Mouse (Mus musculus) gastrocnemius, adult 18-20 months (tissue): ENCODE measurements at regions not wholly inside any gene's neighbourhood (a gene's known extent, or its start where the extent isn't known, plus 50 kb on each side); places are given as distances from the start of the nearest gene placed in this dataset.

ENCODE experiments used
- DNase-seq: peaks from one replicate; pipeline ENCODE4 v3.0.0; 2021; ENCODE audit warnings: low spot score

DNA sequence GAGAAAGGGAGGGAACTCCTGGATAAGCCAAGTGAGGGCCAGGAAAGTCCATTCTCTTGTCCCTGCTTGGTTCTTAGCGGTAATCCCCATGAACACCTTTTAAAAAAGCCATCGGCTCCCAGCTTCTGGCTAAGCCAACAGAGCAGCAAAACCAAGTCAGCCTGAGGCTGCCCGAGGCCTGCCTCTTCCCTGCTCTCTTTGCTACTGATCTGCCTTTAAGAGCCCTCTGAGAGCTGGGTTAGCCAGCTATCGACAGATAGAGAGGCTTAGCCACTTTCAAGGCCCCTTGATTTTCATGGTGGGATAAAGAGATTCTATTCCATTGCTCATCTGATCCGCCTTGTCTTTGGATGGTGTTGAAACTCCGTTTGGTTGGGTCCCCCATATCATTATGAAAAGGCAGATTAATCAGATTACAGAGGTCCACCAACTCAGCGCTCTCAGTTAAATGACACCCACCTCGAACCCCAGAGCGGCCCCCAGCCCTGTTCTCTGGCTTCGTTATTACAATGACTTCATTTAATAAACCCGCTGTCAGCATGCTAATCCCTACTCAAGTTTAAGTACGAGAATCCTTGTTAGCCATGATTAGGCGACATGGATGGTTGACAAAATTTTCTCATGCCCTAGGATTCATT is 66.1 kb downstream of the Slc4a3 start:
- no peak for DNase-seq

DNA sequence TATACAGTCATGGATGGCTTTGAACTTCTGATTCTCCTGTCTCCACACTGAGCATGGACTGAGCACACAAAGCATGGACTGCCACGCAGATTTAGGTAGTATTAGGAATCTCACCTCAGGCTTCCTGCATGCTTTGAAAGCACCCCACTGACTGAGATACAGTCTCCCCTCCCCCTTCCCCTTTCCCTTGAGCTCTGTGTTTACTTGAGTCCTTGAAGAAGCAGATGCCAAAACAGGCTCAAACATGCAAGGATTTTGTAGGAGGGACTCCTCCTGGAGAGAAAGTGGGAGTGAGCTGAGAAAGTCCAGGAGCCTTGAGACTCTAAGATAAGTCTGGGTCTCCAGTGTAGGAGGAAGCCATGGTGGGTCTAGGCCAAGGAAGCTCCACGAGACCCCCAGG is 67.1 kb downstream of the Slc4a3 start:
- DNase-seq: no peak

DNA sequence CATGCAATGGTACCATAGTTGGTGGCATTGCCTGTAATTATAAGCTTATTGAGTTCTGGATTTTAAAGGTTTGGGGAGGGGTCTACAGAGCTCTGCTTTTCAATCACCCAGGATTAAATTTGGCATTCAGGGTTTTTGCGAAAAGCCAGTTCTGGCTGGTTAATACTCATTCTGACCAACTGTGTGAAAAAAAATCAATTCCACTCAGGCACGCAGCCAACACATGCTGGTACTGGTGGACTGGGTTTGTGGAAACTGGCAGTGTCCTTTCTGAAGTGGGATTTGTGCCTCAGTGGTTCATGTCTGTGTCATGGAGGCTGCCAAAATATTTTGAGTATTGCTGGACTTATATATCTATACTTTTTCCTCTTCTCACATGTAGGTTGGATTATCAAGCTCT is 70.9 kb downstream of the Slc4a3 start:
- DNase-seq: no peak

DNA sequence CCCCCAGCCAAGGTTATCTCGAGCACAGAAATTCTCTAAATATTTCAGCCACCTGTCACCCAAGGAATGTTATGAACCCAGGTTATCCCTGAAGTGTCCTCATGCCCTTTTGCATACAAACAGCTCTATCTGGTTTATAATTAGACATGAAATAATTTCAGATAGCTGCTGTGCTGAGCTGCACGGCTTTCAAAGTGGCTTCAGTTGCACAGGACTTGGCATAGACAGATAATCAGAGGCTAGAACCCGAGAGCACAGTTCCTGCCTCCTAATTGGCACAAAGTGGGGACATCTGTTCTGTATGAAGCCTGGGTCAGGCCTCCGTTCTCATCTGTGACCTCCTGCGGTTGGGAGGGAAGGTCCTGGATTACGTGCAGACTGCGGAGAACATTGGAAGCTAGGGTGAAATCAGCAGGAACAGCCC is 72.3 kb downstream of the Slc4a3 start:
- DNase-seq: no peak

DNA sequence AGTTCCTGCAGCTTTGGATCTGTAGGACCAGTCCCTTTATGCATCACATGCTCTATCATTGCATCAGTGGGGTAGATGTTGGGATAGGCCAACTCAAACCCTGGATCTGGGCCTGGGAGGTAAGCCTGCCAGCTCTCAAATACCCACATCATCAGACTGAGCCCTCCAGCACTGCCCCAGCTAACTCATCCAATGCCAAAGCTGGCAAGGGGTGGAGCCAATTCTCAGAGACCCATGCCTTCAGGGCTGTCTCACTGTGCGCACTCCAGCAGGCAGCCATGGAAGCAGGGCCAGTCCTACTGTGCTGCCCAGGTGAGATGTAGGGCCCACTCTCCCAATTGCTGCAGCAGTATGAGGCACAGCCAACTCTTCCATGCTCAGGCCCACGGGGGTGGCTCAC is 84.2 kb downstream of the Slc4a3 start:
- DNase-seq: no peak

DNA sequence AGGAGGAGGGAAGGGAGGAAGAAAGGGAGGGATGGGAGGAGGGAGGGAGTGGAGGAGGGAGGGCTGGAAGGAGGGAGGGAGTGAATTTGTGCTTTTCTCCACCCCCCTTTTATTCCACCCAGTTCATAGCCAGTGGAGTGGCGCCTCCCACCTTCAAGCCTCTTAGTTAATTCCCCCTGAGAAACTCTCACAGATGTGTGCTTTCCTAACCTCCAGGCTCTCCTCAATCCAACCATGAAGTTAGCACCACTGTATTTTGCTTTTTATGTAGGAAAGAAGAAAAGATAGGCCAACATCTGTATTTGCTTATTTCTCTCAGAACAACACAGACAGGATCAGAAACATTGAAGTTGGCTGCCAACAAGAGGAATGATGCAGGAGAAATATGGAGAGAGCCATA is 85.7 kb downstream of the Slc4a3 start:
- no peak for DNase-seq

DNA sequence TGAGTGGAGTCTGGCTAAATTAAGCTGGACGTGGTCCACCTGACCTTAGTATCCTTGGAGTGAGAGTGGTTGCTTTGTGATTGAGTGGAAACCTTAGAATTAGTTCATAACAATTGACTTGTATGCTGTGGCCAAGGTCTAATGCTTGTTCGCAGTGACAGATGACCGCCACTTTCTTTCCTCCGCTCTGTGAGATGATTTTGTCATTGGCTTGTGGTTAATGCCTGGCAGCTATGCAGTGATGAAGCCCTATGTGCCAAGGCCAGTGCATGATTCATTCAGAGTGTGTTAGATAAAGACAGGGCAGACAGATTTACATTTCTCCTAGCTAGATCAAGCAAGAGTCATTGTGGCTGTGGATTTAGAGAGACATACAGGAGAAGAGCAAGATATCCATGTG is 89.5 kb downstream of the Slc4a3 start:
- DNase-seq: no peak

DNA sequence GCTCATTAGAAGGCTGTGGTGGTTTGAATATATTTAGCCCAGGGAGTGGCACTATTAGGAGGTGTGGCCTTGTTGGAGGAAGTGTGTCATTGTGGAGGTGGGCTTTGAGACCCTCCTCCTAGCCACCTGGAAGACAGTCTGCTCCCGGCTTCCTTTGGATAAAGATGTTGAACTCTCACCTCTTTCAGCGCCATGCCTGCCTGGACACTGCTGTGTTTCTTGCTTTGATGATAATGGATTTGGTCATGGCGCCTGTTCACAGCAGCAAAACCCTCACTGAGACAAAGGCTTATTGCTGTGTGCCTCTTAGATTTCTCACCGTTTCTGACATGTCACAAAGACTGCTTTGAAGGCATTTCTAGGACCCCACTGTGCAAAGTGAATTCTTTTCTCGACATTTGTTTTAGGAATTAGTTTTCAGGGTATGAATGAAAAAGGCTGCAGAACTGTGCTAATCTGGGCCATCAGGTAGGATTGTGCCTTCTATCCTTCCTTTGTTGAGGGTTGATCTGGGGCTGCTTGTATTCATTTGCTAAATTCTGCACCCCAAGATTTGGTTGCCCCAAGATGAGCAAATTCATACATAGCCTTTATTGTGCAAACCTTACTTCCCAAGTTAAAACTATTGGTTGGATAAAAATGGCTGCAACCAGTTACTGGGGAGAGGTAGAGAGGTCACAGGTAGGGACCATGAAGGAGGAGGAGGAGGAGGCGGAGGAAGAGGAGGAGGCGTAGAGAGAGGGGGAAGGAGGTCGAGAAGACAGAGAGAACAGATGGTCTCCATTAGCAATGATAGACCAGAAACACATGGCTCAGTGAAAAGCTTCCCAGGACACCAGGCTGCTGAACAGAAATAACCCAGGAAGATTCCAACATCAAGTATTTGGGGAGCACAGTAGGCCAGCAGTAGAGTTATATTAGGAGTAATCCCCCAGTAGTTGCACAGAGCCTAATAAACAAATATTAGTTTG is 93.2 kb downstream of the Slc4a3 start:
- DNase-seq: no peak

DNA sequence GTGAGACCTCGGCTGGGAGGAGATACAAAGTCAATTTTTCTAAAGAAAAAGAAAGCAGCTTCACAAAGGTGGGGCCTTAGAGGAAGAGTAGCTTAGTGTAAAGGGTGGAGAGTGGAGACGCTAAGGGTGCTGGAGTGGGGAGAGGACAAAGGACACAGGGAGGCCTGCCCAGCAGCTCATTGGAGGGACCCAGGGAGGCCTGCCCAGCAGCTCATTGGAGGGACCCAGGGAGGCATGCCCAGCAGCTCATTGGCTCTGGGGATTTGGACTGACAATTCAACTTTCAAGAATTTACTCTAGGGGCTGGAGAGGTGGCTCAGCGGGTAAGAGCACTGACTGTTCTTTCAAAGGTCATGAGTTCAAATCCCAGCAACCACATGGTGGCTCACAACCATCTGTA is 96.4 kb downstream of the Slc4a3 start:
- no peak for DNase-seq

DNA sequence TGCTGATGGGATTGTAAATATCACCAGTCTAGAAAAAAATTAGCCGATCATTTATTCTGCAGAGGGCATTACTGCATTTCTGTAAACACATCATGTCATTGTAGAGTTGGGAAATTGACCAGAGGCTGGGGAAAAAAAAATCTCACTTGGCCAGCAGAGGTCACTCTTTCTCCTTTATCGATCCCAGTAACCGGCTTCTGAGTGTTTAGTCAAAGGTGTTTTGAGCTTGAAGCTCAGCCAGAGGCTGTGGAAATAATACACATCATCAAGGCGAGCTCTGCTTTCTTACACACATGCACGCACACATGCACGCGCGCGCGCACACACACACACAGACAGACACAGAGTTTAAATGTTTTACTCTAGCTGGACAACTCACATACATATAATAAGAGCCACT is 106.5 kb downstream of the Slc4a3 start:
- DNase-seq: peak; percentile 50

DNA sequence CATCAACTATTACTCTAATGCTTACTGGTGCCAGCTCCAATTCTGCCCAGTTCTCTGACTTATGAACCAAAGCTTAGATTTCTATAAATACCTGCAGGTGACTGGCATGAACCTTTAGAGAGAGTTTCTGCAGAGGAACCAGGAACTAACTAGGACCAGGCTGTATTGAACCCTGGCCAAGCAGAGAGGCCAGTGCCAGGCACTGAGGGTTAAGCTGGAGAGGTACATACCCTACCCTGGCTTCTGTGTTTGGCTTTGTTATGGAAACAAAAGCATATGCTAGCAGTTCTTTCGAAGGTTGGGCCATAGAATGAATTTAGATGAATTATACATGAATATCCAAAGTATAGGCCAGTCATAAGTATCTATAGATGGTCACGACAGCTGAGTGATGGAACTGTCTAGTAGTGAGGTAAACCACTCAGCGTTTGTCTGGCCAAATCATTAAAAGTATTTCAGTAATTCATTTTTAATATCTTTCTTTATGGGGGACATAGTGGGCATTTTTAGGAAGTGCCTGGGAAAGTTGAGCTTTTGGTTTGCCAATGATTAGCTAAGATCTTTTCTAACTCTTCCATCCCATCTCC is 107.0 kb downstream of the Slc4a3 start:
- no peak for DNase-seq

DNA sequence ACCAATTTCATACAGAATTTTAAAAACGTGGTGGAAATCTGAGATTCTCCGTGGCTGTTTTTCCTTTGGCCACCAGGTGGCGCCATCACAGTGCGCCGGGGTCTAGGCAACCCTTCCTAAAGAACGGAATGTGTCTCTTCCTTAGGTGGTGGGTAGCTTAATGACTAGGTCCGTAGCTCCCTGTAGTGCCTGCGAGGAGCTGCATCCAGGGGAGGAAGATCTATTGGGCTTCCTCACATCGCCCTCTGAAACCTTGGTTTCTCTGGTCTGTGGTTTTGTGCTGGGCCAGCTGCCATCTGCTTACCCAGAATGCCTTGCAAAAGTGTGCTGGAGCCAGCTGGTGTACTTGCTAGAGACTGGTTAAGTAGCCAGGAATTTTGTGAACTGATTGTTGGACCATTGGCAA is 107.6 kb downstream of the Slc4a3 start:
- peak; percentile 70 for DNase-seq

DNA sequence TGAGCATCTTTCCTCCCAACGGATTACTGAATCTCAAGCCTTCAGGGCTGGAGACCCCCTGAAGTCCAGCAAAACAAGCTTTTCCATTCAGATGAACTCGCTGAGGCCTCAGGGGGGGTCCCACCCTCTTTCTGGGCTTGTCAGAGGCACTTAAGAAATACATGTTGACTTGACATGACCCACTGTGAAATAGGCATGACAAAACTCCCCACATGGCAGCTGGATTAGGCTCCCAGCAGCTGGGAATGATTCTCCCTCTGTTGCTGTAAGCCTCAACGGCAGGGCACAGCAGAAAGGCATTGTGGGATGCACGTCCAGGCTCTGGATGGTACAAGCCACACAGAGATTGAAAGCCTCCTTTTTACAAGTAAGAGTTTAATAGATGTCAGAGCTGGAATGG is 110.5 kb downstream of the Slc4a3 start:
- no peak for DNase-seq

DNA sequence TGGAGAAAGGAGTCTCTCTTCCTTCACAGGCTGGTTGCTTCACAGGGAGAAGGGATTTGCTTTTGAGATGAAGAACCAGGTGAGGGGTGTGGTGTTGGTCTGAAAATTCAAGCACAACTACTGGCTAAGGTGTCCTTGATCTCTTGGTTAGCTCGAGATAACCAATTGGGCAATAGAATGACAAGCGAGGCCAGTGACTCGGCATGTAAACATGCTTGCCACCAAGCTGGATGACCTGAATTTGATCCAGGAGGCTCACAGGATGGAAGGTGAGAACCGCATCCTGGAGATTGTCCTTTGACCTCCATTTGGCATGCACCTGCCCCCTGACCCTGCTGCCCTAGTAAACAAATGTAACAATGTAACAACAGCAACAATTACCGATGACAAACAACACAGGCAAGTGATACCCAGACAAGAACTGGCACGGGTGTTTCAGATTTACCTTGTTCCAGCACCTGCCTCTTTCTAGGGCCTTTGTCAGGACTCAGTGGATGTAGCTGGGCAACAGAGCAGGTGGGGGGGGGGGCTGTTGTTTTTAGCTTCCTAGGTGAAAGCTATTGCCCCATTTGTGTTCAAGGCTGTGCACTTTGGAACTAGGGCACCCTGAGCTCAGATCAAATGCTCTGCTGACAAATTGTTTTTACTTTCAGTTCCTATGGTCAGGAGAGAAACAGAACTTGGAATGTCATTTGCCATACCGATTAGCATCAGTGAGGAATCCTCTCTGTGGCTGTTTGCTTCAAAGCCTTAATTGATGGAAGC is 114.5 kb downstream of the Slc4a3 start:
- DNase-seq: no peak

DNA sequence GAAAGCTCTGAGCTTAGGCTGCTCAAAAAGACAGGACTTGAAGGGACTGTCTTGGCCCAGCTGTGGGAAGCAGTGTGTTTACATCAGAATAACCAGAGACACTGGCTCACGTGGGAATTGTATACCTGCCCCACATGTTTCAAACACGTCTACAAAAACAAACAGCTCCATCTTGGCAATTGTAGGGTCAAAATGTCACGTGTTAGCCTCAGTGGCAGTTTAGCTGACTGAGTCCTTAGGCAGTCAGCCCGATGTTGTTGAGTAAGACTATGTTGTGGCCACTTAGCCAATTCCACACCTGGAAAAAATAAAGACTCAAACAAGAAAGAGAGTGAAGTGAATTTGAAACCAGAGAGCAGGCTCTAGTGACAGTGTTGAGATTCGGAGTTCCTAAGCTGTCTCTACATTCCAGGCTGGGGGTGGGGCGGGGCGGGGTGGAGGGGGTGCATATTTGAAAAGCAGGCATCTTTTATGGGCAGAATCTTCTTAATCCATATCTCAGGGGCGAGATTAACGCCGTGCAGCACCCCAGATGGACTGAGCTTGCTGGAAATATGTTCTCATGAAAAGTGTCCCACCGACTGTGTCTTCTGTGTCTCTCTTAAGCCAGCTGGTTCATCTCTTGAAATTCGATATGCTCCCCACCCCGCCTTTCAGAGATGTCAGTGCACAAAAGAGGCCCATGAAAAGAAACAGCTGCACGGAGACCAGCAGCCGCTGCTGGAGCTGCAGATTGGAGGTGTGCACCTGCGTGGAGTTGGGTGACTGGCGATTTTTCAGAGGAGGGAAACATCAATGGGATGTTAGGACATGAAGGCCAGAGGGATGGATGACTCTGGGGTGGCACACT is 116.3 kb downstream of the Slc4a3 start:
- DNase-seq: peak; percentile 13

DNA sequence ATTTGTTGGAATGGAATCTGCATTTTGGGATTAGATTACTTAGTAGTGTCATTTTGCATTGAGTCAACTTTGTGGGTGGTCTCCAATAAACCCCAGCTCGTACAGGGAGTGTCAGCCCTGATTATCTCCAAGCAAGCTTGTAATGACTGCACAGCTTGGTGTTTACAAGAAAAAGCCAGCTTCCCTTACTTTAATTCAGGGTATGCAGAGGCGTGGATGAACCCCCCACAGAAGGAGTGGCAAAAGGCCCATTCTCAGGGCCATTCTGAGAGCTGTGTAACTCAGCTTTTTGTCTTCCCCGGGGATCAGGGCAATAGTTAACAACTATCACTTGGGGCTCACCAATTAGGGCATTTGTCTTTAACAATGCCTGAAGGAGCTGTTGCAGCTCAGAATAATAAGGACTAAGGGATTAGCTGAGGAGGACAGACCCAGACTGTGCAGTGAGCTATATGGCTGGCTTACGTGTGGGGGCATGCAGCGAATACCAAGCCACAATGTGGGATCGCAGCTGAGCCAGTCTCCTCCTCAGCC is 121.7 kb downstream of the Slc4a3 start:
- DNase-seq: no peak

DNA sequence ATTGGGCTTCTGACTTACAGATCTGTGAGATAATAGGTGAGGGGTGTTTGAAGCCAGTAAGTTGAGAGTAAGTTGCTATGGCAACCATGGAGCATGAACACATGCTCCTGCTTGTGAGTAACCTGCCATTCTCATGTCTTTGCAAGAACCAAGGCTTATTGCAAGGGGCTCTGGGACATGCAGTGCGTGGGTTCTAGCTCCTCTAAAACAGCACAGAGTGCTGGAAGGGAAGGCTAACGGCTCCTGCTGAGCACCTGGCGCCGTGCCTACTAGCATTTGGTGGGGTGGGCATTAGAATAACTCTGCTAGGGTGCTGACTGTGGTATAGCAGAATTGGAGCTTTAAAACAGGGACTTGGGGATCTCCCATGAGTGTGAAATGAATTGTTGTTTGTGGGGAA is 130.2 kb downstream of the Slc4a3 start:
- no peak for DNase-seq

DNA sequence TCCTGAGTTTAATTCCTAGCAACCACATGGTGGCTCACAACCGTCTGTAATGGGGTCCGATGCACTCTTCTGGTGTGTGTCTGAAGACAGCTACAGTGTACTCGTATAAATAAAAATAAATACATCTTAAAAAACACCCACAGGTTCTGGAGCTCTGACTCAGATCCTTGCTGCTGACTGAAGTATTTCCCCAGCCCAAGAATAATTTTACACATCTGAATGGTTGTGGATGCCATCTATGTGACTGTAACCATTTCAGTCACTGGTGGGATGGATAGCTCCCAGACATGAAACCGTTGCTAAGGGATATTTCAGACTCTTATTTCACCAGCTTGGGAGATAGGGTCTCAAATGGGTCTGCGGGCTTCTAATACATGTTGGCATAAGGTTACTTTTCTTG is 131.6 kb downstream of the Slc4a3 start:
- no peak for DNase-seq

DNA sequence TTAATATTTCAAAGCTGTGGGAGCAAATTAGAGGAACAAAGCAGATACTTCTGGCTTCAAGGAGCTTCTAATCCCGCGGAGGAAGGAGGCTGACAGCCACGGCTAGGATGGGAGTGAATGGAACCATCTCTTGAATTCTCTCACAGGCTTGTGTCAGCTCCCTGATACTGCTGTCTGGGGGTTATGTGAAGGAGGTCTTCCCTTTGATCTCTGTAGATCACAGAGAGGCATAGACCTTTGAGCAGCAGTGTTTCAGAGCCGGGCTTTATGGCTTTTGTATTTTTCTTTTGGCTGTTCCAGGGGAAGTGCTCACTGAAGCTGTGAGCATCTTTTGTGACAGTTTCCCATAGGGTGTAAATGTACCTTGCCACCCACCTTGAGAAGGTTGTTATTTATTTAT is 132.2 kb downstream of the Slc4a3 start:
- no peak for DNase-seq

DNA sequence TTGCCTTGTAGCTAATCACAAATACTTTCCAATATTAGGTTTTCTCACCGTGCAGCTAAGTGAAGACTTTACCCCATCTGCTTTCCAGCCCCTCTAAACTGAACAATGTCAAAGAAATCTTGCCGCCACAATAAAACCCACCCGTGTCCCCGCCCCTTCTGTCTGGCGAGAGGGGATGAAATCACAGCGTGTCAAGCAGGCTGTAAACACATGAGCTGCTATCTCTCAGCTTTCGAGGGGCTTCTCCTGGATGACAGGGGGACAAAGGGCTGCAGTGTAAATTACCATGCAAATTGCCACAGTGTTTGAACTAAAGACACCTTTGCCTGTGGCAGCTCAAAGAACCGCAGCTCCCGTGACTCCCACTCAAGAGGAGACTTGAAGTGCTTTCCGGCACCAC is 134.3 kb downstream of the Slc4a3 start:
- no peak for DNase-seq

DNA sequence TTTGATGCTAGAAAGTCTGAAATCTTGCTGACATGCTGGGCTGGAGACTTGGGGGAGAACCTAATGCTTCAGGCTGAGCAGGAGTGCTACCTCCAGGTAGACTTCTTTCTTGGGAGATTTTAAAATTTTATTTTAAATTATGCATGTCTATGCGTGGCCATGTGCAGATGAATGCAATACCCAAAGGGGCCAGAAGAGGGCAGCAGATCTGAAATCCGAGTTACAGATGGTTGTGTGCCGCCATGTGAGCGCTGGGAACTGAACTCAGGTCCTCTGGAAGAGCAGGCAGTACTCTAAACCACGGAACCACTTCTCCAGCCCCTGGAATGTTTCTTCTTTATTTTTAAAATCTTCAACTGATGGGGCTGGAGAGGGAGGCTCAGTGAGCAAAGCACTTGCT is 135.8 kb downstream of the Slc4a3 start:
- no peak for DNase-seq
